Mouse (Mus musculus) limb, embryonic 11.5 days (tissue): ENCODE measurements around the gene Fbln1. TPM values are rescaled to one million over a fixed set of nuclear protein-coding genes. Genes with fewer than 3 reads are reported as not detected.
A peak's percentile ranks its signal among the peaks of the same experiment; 100 is the strongest.
"Not testable (repeated sequence)": the region's sequence is repeated elsewhere in the genome, so short reads cannot be mapped to it uniquely, and the experiment has no call there.

ENCODE experiments used
- ATAC-seq: fragments of 200-750 bp; cut with Nextera tagmentation; 2 replicates; pipeline ENCODE4 v1.8.0; 2017; ENCODE audit warnings: low read depth; ENCODE audit not compliant: insufficient number of reproducible peaks, low FRiP score, low TSS enrichment
- DNase-seq: peaks from one replicate; pipeline ENCODE4 v3.0.0-alpha.2; 2015; ENCODE audit warnings: low spot score
- H3K27ac ChIP-seq: fragments of 300-500 bp; sonication (generic); replicated peaks from 2 replicates; pipeline ENCODE4 v1.5.1; 2014; ENCODE audit warnings: low read depth, mild to moderate bottlenecking, low read length
- H3K27me3 ChIP-seq: fragments of 300-500 bp; sonication (generic); 2 replicates; pipeline ENCODE4 v1.6.1; 2014; ENCODE audit warnings: mild to moderate bottlenecking, low read length, mixed read lengths; ENCODE audit not compliant: control insufficient read depth, insufficient read depth
- H3K36me3 ChIP-seq: fragments of 300-500 bp; sonication (generic); 2 replicates; pipeline ENCODE4 v1.6.1; 2014; ENCODE audit warnings: mild to moderate bottlenecking, low read length, moderate library complexity, mixed read lengths; ENCODE audit not compliant: control insufficient read depth, insufficient read depth
- H3K4me1 ChIP-seq: fragments of 300-500 bp; sonication (generic); 2 replicates; pipeline ENCODE4 v1.6.1; 2014; ENCODE audit warnings: low read length, mixed read lengths; ENCODE audit not compliant: control insufficient read depth, insufficient read depth
- H3K4me2 ChIP-seq: fragments of 300-500 bp; sonication (generic); 2 replicates; pipeline ENCODE4 v1.6.1; 2014; ENCODE audit warnings: low read depth, mild to moderate bottlenecking, moderate library complexity; ENCODE audit not compliant: severe bottlenecking
- H3K4me3 ChIP-seq: fragments of 300-500 bp; sonication (generic); 2 replicates; pipeline ENCODE4 v1.5.1; 2014; ENCODE audit warnings: low read depth, low read length
- H3K9ac ChIP-seq: fragments of 300-500 bp; sonication (generic); 2 replicates; pipeline ENCODE4 v1.6.1; 2014; ENCODE audit warnings: mild to moderate bottlenecking, low read length
- H3K9me3 ChIP-seq: fragments of 300-500 bp; sonication (generic); 2 replicates; pipeline ENCODE4 v1.6.1; 2016; ENCODE audit warnings: low read length; ENCODE audit not compliant: control insufficient read depth
- WGBS: fragments of 180-500 bp; shearing (Covaris S2); extraction: QIAGEN DNeasy Blood & Tissue Kit; methylation state at CpG from one replicate; pipeline ENCODE4 v1.1.7; 2014; 5-methylcytosine and 5-hydroxymethylcytosine counted together
- polyA plus RNA-seq: library from polyadenylated mRNA; unstranded; fragments of >200 nt; fragmentation: Nextera tagmentation; extraction: Ambion mirVana; gene quantifications from 2 replicates; pipeline ENCODE4 v1.2.1, GENCODE M21; 2014

Fbln1 gene
- polyA plus RNA-seq, 1 experiment from 2014 or later, result 273 TPM

GRCm38 (mm10) chr15:85333511-85333910 lies 127.8 kb downstream of the Fbln1 start:
- H3K36me3 ChIP-seq, ATAC-seq, H3K4me3 ChIP-seq, H3K9ac ChIP-seq, H3K27ac ChIP-seq, H3K9me3 ChIP-seq, H3K27me3 ChIP-seq, H3K4me1 ChIP-seq, H3K4me2 ChIP-seq, DNase-seq: not testable (repeated sequence)
- 92% methylated on average over 6 of the region's 6 CpGs for WGBS

- H3K27me3 ChIP-seq, result no peaks in the 10 kb centered on the region
- WGBS, result 74% methylated on average over 3 of the region's 3 CpGs
- no peaks in the 10 kb centered on the region for H3K9me3 ChIP-seq
- H3K4me3 ChIP-seq, result no peak overlapping the region
- H3K9ac ChIP-seq, result no peak overlapping the region
- H3K4me1 ChIP-seq, result peaks cover 3% of the 10 kb centered on the region; the same call in 1 of the 2 replicates
- H3K27ac ChIP-seq, result no peak overlapping the region
- no peak for DNase-seq
- H3K36me3 ChIP-seq, result no peaks in the 10 kb centered on the region
- no peak overlapping the region for H3K4me2 ChIP-seq
- no peak for ATAC-seq
Observed at GRCm38 (mm10) chr15:85334234-85334633, 128.5 kb downstream of the Fbln1 start.

GRCm38 (mm10) chr15:85335671-85336300 lies 130.0 kb downstream of the Fbln1 start, which contains the start of gene Atxn10:
Atxn10 (plus strand) TSS chr15:85336245.
- Histone ChIP-seq H3K4me2 (peak within 1 kb of the TSS; percentile 63), H3K4me3 (peak within 1 kb of the TSS; percentile 99), H3K36me3 (no peaks in the 10 kb centered on the region), H3K9me3 (no peaks in the 10 kb centered on the region), H3K27ac (peak within 1 kb of the TSS; percentile 87), H3K4me1 (peaks cover 3% of the 10 kb centered on the region; the same call in 1 of the 2 replicates), H3K27me3 (no peaks in the 10 kb centered on the region), H3K9ac (peak within 1 kb of the TSS; percentile 83)
- DNase-seq (peak; percentile 48), ATAC-seq (peak; percentile 48; the same call in 1 of the 2 replicates)
- WGBS, result 10% methylated on average over 15 of the region's 19 CpGs

Other genes with a start within 250 kb of the Fbln1 start
- gene 5031439G07Rik, start 217.4 kb upstream of the Fbln1 start, polyA plus RNA-seq, result 9.5 and 19.4 TPM in 2 replicates
- not detected in 2 replicates for gene Upk3a, start 188.8 kb upstream of the Fbln1 start, polyA plus RNA-seq
- gene Fam118a, start 177.0 kb upstream of the Fbln1 start, polyA plus RNA-seq, result 23.2 and 27.0 TPM in 2 replicates
- gene Smc1b, start 74.0 kb upstream of the Fbln1 start, polyA plus RNA-seq, result 0.04 and 0.06 TPM in 2 replicates
- gene Ribc2, start 73.9 kb upstream of the Fbln1 start, polyA plus RNA-seq, result 0.95 TPM in 2 replicates
- 318 and 331 TPM in 2 replicates for gene Atxn10, start 130.3 kb downstream of the Fbln1 start, polyA plus RNA-seq